Mouse (Mus musculus) frontal cortex, postnatal 36 days (tissue): Measurements from ENCODE around the gene Pex26.
A peak's percentile ranks its signal among the peaks of the same experiment; 100 is the strongest.

Experiments
- DNase-seq, 2 experiments: peaks; one replicate each; pipeline ENCODE4 v3.0.0; 2022; ENCODE audit warnings: low spot score in 2 of 2

Pex26 gene

DNA sequence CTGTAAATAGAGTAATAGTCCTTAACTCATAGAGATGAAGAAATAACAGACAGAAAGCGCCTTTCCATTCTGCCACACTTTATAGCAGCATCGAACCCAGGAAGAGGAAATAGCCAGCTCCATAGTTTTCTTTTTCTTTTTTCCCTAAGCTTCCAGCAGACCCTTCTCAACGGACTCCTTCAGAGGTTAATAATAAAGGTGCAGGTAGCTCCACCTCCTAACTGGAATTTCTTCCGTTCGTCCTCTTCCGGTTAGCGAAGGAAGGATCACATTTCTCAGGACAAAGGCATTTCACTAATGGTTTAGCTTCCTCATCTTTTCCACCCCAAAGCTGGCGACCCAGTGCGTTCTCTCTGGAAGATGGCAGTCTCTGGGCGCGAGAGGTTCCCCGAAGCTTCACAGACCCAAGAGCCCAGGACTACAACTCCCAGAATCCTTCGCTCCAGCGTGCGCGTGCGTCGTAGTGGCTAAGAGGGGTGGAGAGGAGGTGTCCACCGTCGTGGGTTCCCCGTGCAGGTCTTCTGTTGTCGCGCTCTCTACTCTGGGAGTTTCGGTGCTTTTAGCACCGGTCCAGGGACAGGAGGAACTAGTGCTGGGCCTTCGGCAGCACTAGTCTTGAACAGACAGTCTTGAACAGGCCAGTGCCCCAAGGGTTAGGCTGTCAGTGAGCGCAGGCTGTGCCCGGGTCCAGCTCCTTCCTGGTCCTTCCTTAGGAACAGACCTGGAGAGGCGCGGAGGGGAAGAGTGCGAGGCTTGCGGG lies at the start of gene Pex26:
TSS of gene Pex26 (plus strand) at position 254 of the 760 bp plus-strand sequence.
- peak; percentile 92 to 94 for DNase-seq

DNA sequence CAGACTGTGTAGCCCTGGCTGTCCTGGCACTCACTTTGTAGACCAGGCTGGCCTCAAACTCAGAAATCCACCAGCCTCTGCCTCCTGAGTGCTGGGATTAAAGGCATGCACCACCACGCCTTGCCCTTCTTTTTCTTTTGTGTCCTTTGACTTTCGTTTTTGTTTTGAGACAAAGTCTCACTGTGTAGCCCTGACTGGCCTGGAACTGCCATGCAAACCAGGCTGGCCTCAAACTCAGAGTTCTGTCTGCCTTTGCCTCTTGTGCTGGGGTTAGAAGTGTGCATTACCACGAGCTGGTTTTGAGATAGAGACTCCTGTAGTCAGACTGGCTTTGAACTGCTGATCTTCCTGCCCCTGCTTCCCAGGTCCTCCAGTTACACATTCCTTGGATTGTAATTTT lies 49.2 kb upstream of the Pex26 start:
- no peak for DNase-seq

DNA sequence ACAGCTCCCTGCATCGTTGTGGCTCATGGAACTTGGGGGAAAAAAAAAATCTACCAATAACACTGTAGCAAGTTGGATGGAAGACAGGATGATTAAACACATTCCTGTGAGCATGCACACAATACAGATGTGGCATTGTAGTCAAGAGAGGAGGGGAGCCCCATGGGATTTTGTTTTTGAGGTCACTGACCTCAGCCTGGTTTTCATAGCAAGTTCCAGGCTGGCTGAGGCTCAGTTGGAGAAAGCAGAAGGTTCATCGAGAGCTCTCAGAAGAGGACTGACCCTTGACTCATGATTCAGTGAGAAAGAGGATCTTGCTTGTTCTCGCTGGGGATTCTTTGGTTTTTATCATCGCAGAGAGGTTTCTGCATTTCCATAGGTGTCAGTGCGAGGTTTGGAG lies 48.6 kb upstream of the Pex26 start:
- DNase-seq: no peak

DNA sequence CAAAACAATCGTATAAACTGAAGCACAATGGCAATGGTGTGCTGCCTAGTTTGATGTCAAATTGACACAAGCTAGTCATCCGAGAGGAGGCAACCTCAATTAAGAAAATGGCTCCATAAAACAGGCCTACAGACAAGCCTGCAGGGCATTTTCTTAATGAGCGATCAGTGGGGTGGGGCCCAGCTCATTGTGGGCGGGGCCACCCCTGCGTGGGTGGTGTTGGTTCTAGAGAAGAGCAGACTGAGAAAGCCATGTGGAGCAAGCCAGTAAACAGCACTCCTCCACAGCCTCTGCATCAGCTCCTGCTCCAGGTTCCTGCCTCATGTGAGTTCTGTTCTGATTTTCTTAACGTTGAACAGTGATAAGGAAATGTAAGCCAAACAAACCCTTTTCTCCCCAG lies 46.2 kb upstream of the Pex26 start:
- no peak for DNase-seq

DNA sequence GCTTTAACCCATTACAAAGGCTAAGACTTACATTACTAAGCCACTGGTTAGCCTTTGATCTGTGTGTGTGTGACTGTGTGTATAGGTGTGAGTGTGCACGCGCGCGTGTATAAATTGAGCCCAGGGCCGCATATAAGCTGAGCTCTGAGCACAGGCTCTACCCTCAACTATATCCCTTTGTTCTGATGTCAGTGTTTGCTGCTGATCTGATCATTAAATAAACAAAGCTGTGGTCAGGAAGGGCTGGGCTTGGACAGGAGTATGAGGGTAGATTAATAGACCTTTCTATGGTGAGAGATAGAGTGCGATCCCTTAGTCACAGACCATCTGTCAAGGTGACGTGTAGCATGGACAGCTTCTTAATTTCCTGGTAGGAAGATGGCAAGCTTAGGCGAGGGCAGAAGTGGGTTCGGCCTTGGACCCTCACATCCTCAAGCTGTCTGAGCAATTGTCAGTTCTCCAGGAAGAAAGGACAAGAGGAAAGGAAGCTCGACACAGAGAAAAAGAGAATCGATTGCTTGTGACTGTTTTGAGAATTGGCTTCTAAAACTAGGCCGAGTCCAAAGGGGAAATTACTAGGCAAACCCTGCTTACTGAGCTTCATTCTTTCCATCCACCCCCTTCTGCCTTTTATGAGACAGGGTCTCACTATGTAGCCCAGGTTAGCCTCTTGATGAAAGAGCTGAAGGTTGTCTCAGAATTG lies 45.0 kb upstream of the Pex26 start:
- no peak for DNase-seq

DNA sequence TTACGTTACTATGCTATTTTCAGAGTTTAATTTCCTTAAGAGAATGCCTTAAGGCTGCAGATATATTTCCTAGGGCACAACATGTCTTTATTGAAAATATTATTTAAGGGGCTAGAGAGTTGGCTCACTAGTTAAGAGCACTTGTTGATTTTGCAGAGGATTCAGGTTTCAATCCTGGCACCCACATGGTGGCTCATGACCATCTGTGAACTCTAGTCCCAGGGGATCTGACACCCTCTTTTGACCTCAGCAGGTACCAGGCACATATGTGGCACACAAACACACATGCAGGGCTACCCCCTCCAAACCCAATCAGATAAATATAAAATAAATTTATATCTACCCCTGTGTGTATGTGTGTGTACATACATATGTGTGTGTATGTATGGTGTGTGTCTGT lies 44.2 kb upstream of the Pex26 start:
- DNase-seq: no peak

DNA sequence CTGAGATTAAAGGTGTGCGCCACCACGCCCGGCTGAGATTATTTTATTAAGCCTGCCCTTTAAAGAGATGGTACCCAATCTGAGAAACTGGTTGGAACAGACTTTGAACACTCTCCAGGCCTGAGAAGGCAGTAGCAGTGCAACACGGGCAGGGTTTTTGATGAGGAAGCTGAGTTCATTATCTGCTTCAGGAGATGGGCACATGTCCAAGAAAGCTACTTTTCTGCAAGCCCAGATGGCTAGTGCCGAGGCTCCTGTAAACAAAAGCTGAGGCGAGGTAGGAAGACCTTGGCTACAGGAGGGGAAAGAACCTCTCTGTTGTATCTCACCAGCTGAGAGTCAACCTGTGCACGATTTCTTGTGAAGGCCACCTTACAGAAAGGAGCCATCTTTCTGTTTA lies 41.2 kb upstream of the Pex26 start:
- no peak for DNase-seq

DNA sequence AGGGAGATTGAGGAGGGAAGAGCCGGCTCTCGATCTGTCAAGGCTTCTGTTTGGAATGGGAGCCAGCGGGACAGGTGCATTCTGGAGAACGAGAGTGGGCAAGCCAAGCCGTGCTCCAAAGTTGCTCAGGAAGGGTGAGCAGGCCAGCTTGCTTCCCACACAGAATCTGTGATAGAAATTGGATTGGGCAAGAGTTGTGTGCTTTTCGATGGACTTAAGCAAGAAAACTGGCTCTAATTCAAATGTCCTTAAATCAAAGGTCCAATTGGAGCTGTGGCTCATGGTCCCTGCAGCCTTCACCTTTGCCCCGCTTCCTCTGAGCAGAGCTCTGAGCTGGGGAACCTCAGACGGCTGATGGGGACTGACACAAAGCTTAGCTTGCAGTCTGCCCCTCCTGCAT lies 40.0 kb upstream of the Pex26 start:
- DNase-seq: no peak

DNA sequence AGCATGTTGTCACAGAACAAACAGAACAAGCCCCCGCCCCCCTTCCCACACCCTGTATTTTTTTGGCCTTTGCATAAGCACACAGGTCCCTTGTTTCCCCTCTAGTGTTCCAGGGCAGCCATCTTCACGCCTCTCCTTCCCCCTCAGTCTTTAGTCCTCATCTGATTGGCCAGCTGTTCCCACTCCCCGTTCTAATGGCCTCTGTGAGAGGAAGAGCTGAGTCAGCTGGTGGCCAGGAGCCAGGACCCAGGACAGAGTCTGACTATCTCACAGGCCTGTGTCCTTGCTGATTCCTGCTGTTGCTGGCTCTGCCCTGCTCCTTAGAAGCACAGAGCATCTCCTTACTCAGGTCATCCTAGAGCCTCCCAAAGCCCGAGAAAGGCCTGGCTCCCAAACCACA lies 39.4 kb upstream of the Pex26 start:
- no peak for DNase-seq

DNA sequence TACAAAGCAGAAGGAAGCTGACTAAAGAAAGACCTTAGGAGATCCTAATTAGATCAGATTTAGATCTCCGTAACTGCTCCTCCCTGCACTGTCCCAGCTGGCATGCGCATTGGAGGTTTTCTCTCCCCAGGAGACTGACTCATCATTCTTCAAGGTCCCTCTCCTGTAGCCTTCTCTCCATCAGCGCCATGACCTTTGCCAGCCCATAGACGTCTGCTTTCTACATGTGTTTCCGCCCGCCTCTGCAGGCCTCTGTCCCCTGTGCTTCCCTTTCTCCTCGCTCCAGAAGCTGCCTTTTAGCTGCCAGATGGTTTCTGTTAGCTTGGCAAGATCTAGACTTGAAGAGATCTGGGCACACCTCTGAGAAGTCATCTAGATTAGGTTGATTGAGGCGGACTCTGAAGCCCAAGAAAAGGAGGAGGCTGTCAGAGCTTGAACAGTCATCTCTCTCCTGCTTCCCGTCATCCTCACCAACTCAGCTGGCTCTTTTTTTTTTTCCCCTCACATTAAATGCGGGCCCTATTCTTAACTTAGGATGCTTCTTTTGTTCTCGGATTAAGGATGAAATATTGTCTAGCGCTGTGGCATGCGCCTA lies 38.4 kb upstream of the Pex26 start:
- no peak for DNase-seq

DNA sequence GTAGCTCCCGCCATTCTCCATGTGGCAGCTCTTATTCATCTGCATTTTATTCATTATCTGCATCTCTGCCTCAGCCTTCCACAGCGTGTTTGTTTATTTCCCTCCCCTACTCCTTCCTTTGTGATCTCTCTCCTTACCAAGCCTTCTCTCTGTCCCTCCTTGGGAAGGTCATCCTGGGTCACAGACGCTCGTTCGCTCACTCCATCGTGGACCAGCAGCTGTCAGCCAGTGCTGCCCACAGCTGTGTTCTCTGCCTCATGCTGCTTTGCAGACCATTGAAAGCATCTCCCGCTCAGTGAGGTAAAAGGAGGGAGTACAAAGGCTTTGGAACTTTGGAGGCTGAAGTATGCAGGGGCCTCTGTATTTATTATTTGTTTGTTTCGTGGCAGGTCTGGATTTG lies 37.6 kb upstream of the Pex26 start:
- no peak for DNase-seq

DNA sequence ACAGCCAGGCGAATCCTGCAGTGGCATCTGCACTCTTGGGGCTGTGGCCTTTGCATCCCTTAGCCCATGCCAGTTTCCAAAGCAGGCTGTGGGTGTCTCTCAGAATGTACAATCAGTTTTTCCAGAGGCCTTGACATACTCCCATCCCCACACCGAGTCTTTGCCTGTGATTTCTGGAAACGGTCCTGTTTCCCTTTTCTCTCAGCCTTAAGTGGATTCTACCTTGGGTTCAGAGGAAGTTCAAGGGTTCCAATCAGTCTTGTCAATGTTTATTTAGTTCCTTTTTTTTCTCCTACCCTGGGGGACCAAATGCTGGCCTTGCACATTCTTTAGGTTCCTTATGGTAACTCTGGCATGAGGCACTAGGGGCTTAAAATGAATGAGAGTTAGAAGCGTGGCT lies 36.7 kb upstream of the Pex26 start:
- no peak for DNase-seq

DNA sequence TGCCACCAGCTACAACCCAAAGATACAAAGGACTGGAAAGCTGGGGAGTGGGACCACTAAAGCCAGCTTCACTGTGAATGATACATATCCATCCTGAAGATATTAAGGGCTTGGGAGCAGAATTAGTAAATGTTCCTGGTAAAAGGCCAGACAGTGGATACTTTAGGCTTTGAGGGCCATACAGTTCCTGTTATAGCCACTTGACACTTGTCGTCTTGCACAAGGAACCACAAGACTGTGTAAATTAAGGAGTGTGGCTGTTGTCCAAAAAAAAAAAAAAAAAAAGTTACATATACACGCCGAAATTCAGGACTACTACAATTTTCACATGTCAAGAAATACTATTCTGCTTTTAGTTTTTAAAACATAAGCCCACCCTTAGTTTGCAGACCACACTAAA lies 35.1 kb upstream of the Pex26 start:
- DNase-seq: no peak

DNA sequence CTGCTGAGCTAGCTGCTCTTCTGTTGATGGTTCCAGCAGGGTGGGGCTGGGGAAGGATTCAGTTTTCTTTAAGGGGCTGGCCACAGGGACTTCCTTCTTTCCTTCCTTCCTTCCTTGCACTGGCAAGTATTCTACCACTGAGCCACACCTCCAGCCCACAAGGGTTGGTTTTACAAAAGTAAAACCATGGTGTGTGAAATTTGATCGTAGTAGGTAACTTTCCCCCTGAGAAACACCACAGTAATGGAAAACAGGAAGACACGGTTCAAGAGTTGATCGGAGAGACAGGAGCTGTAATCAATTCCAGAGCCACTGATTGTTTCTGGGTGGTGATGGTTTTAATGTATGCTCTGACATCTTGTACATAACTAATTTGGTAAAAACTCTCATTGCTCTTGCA lies 34.0 kb upstream of the Pex26 start:
- DNase-seq: no peak

DNA sequence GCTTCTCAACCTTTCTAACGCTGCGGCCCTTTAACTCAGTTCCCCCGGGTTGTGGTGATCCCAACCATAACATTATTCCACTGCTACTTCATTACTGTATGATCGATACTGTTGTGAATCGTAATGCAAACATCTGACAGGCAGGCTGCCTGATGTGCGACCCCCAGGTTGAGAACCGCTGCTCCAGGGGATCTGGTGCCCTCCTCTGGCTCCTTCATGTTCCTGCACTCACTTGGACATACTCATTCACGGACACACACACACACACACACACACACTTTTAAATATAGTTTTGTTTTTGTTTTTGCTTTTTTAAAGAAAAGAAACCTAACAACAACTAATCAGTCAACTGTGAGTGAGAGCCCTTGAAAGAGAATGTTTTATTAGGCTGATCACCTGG lies 33.3 kb upstream of the Pex26 start:
- no peak for DNase-seq

DNA sequence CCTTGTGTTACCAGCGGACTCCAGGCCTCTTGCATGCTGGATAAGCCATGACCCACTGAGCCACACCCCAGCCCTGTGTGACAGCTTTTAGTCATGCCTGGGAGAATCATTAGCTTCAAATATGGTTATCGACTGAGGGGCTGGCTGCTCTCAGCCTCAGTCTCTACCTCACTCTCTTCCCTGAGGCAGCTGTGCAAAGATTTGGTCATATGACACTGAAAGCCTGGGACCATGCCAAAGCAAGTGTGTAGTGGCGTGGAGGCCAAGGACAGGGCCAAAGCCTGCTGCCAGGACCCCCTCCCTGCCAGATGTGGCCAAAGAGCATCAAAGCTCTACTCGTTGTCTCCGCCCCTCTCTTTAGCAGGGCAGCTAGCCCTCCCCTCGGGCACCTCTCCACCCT lies 31.7 kb upstream of the Pex26 start:
- DNase-seq: no peak

DNA sequence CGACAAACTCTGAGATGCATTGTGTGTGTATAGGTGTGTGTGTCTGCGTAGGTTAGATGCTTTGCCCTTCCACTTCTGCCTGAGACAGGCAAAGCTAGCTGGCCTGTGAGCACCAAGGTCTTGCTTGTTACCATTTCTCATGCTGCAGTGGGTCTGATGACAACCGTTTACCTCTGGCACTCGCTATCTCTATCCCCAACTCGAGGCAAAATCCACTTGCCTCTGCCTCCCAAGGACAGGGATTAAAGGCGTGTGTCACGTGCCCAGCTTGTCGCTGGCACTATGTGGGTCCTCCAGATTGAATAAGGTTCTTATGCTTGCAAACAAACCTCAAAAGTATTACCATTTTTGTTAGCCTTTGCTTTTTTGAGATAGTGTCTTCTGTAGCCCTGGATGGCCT lies 30.3 kb upstream of the Pex26 start:
- no peak for DNase-seq

DNA sequence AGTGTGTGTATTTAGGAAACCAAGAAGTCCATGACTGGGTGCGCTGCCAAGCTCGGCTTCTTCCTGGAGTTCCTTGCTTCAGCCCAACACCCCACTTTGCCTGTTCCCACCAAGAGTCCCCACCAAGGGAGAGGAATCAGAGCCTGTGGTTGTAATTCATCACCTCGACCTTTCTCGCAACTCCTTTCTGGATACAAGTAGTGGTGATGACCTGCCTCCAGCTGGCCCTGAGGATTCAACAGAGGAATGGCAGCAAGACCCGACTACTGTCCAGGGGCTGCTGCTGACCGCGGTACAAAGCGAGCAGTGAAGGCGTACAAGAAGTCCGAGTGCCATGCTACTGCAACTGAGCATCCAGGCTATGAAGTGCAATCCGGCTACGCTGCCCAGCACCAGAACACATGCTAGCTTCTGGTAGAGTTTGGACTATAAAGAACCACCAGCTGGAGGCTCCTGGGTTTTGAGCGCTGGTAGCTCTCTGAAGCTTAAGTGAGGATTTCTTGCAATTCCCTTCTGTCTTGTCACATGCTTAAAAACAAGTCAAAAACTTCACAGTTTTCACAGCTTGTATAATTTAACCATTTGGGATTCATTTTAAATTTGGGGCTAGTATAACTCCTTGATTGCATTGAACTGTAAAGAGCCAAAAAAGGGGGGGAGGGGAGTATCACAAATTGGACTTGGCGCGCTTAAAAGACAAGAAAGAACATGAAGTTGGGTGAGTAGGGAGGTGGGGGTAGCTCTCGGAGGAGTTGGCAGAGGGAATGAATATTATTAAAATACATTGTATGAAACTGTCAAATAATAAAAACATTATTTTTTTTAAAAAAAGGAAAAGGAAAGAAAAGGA lies 28.8 kb upstream of the Pex26 start:
- peak in 1 of 2 experiments; percentile 44 for DNase-seq

DNA sequence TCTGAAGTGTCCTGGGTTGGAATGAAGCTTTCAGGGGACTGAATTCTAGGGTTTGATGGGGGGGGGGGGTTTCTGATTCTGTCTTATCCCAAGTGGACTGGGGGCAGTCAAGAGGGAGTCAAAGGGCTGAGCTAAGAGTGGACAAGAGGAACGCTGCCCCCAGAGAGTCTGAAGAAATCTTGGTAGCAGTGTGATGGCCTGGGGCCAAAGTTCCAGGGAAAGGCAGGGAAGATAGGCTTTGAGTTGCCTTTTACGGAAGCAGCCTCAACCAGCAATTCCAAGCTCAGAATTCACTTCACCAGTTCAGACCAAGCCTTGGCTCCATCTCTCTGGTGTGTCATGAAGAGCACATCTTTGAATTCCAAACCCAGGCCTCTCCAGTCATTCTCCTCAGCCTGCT lies 27.4 kb upstream of the Pex26 start:
- no peak for DNase-seq

DNA sequence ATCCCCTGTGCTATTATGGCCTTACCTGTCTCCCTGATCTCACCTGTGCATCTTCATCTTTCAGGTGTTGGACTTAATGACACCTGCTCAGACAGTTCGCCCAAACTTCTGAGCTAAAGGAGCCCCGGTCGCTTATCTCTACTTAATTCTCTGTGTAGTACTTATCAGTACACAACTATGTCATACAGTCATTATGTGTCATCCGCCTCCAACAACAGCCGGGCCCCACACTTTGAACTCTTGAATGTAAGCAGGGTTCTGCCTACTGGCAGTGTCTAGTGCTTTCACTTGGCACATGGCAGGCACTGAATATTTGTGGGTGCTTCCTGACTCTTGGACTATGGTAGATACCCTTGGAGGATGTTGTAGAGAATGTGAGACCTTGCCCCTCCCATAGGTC lies 23.9 kb upstream of the Pex26 start:
- no peak for DNase-seq

DNA sequence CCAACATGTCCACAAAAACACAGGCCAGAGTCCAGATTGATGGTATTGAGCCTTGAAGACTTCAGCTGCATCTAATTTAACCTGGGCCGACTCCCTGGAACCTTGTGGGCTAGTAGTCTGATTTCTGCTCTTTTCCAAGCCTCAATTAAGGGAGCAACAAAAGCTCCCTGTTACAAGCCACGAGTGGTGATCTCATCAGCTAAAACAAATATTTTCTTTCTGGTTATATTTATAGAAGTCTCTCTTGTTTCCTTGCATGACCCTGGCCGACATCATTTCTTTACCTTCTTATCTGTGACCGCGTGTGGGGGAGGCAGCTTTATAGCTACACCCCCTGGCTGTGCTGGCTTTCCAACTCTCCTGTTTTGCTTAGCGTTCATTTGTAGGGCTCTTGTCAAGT lies 23.3 kb upstream of the Pex26 start:
- DNase-seq: no peak

DNA sequence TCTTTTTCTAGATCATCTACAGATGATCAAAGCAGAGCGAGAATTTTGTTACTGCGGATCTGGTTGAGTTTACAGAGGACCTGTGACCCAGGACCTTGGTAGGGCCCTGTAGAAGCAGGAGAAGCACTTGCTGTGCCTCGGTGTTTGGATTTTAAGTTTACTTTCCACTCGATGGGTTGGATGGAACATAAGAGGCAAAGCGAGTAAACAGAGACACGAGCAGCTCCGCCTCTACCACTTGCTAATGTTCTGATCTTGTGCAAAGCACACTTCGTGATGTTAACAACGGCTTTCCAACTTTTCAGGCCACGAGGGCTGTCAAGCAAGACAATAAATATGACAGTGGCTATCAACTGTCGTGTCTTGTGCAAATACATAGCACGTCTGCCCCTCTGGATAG lies 20.9 kb upstream of the Pex26 start:
- DNase-seq: no peak
